Mouse (Mus musculus) E14TG2a.4 (cell line): ENCODE measurements around the gene En1.

Experiments
- CTCF ChIP-seq: conservative IDR thresholded peaks from 2 replicates; pipeline ENCODE4 v1.5.1; 2014; ENCODE audit warnings: low read length
- NANOG ChIP-seq: IDR thresholded peaks from 2 replicates; pipeline ENCODE4 v1.6.1; 2014; ENCODE audit warnings: borderline replicate concordance, low read length, mixed read lengths
- POU5F1 ChIP-seq: IDR thresholded peaks from 2 replicates; pipeline ENCODE4 v1.6.1; 2014; ENCODE audit warnings: low read length, borderline replicate concordance

DNA sequence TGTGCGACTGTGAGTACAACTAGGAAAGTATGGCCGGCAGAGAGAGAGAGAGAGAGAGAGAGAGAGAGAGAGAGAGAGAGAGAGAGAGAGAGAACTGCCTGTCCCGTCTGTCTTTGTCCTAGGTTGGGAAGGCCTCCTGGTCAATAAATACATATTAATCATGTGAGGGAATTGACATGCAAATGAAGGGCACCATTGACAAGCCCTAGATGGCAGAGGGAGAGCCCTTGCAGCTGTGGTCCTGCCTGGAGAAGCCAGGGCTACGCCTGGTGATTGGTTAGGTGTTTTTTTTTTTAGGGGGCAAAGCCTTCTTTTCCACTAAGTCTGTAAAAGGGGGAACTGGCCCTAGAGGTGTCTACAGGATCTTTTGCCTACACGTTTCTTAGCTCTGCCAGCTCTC lies 19.2 kb downstream of the En1 start:
- TF ChIP-seq CTCF (no peak), POU5F1 (no peak), NANOG (no peak)
